Mouse (Mus musculus) midbrain, embryonic 16.5 days (tissue): ENCODE data around the gene Zfp60. TPM values are rescaled to one million over a fixed set of nuclear protein-coding genes. Genes with fewer than 3 reads are reported as not detected.

Experiments used
- ATAC-seq: fragments of 200-750 bp; cut with Nextera tagmentation; 2 replicates; pipeline ENCODE4 v1.8.0; 2017; ENCODE audit warnings: moderate TSS enrichment
- H3K27ac ChIP-seq: fragments of 300-500 bp; sonication (generic); 2 replicates; pipeline ENCODE4 v1.5.1; 2014; ENCODE audit warnings: mild to moderate bottlenecking, low read length, mixed read lengths
- H3K27me3 ChIP-seq: fragments of 300-500 bp; sonication (generic); 2 replicates; pipeline ENCODE4 v1.6.1; 2014; ENCODE audit warnings: low read depth, low read length, mixed read lengths; ENCODE audit not compliant: control insufficient read depth, insufficient read depth
- H3K36me3 ChIP-seq: fragments of 300-500 bp; sonication (generic); 2 replicates; pipeline ENCODE4 v1.6.1; 2014; ENCODE audit warnings: mild to moderate bottlenecking, low read length, moderate library complexity, mixed read lengths; ENCODE audit not compliant: control insufficient read depth, insufficient read depth
- H3K4me1 ChIP-seq: fragments of 300-500 bp; sonication (generic); 2 replicates; pipeline ENCODE4 v1.6.1; 2014; ENCODE audit warnings: mild to moderate bottlenecking, low read length, mixed read lengths; ENCODE audit not compliant: control insufficient read depth, insufficient read depth
- H3K4me2 ChIP-seq: fragments of 300-500 bp; sonication (generic); 2 replicates; pipeline ENCODE4 v1.6.1; 2014; ENCODE audit warnings: mild to moderate bottlenecking, low read length, mixed read lengths
- H3K4me3 ChIP-seq: fragments of 300-500 bp; sonication (generic); 2 replicates; pipeline ENCODE4 v1.5.1; 2014; ENCODE audit warnings: low read depth, mild to moderate bottlenecking, low read length, moderate library complexity, mixed read lengths
- H3K9ac ChIP-seq: fragments of 300-500 bp; sonication (generic); 2 replicates; pipeline ENCODE4 v1.6.1; 2014; ENCODE audit warnings: low read depth, low read length, mixed read lengths
- H3K9me3 ChIP-seq: fragments of 300-500 bp; sonication (generic); replicated peaks from 2 replicates; pipeline ENCODE4 v1.6.1; 2014; ENCODE audit warnings: mild to moderate bottlenecking, low read length, mixed read lengths; ENCODE audit not compliant: control insufficient read depth, poor library complexity, severe bottlenecking
- WGBS: fragments of 180-500 bp; shearing (Covaris S2); extraction: QIAGEN DNeasy Blood & Tissue Kit; methylation state at CpG from one replicate; pipeline ENCODE4 v1.1.7; 2014; 5-methylcytosine and 5-hydroxymethylcytosine counted together
- polyA plus RNA-seq: library from polyadenylated mRNA; unstranded; fragments of >200 nt; fragmentation: Nextera tagmentation; extraction: Ambion mirVana; gene quantifications from 2 replicates; pipeline ENCODE4 v1.2.1, GENCODE M21; 2015

Zfp60 gene
- polyA plus RNA-seq, 1 experiment from 2014 or later: 111 TPM

DNA sequence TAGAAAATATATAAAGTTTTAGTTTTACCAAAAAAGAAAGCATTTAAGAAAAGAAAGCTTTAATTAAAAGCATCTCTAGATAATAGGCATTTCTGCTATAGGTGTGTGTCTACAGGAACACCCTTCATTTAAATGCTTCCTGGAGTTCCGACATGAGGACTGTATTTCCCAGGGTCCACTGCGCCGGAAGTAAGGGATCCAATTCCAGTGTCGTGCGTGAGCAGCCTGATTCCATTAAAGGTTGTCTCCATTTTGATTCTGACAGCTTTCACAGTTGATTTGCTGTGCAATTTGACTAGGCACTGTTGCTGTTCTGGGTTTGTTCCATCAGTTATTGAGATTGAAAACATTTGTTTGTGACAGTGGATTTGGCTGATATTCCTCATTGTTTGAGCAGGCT lies 71.8 kb downstream of the Zfp60 start:
- Histone ChIP-seq H3K27me3 (no peaks in the 10 kb centered on the region), H3K4me1 (peaks cover 14% of the 10 kb centered on the region), H3K4me3 (no peak overlapping the region), H3K27ac (no peak overlapping the region), H3K9ac (no peak overlapping the region), H3K36me3 (no peaks in the 10 kb centered on the region), H3K9me3 (no peaks in the 10 kb centered on the region), H3K4me2 (no peak overlapping the region)
- 84% methylated on average over 5 of the region's 5 CpGs for WGBS
- no peak for ATAC-seq

Other genes with a start within 250 kb of the Zfp60 start
- 7.0 and 9.2 TPM in 2 replicates for gene Sertad1, start 244.5 kb upstream of the Zfp60 start, polyA plus RNA-seq
- gene Prx, start 232.1 kb upstream of the Zfp60 start, polyA plus RNA-seq: 1.5 TPM in 2 replicates
- 0.86 and 0.88 TPM in 2 replicates for gene Hipk4, start 208.1 kb upstream of the Zfp60 start, polyA plus RNA-seq
- gene Pld3, start 178.2 kb upstream of the Zfp60 start, polyA plus RNA-seq: 171 and 225 TPM in 2 replicates
- gene 2310022A10Rik, start 178.2 kb upstream of the Zfp60 start, polyA plus RNA-seq: 35.6 and 37.5 TPM in 2 replicates
- gene Akt2, start 139.8 kb upstream of the Zfp60 start, polyA plus RNA-seq: 49.9 and 57.0 TPM in 2 replicates
- gene Ttc9b, start 77.5 kb upstream of the Zfp60 start, polyA plus RNA-seq: 75.0 and 84.4 TPM in 2 replicates
- 15.4 and 16.9 TPM in 2 replicates for gene Map3k10, start 56.8 kb upstream of the Zfp60 start, polyA plus RNA-seq
- gene Zfp607b, start 42.0 kb upstream of the Zfp60 start, polyA plus RNA-seq: 16.7 and 19.1 TPM in 2 replicates
- gene Zfp626, start 75.8 kb downstream of the Zfp60 start, polyA plus RNA-seq: 1.4 and 2.0 TPM in 2 replicates
- gene Zfp59, start 107.2 kb downstream of the Zfp60 start, polyA plus RNA-seq: 10.8 and 12.1 TPM in 2 replicates
- 1.1 and 1.2 TPM in 2 replicates for gene Zfp607a, start 126.1 kb downstream of the Zfp60 start, polyA plus RNA-seq
- 16.3 and 17.2 TPM in 2 replicates for gene Zfp974, start 198.1 kb downstream of the Zfp60 start, polyA plus RNA-seq
- gene Zfp780b, start 247.8 kb downstream of the Zfp60 start, polyA plus RNA-seq: 31.1 and 36.9 TPM in 2 replicates